Mouse (Mus musculus) intestine, embryonic 16.5 days (tissue): ENCODE data around the gene Aspdh. TPM values are rescaled to one million over a fixed set of nuclear protein-coding genes. Genes with fewer than 3 reads are reported as not detected.

Experiments
- ATAC-seq: fragments of 200-750 bp; cut with Nextera tagmentation; 2 replicates; pipeline ENCODE4 v1.8.0; 2017; ENCODE audit warnings: moderate TSS enrichment, moderate library complexity
- H3K27ac ChIP-seq: fragments of 300-500 bp; sonication (generic); 2 replicates; pipeline ENCODE4 v1.5.1; 2014; ENCODE audit warnings: mild to moderate bottlenecking, low read length
- H3K27me3 ChIP-seq: fragments of 300-500 bp; sonication (generic); replicated peaks from 2 replicates; pipeline ENCODE4 v1.6.1; 2014; ENCODE audit warnings: low read length, control low read depth, mixed read lengths; ENCODE audit not compliant: control insufficient read depth, insufficient read depth
- H3K36me3 ChIP-seq: fragments of 300-500 bp; sonication (generic); 2 replicates; pipeline ENCODE4 v1.6.1; 2014; ENCODE audit warnings: low read length, control low read depth; ENCODE audit not compliant: control insufficient read depth, insufficient read depth
- H3K4me1 ChIP-seq: fragments of 300-500 bp; sonication (generic); 2 replicates; pipeline ENCODE4 v1.6.1; 2014; ENCODE audit warnings: low read length, control low read depth, mixed read lengths; ENCODE audit not compliant: control insufficient read depth, insufficient read depth
- H3K4me2 ChIP-seq: fragments of 300-500 bp; sonication (generic); 2 replicates; pipeline ENCODE4 v1.6.1; 2014; ENCODE audit warnings: low read depth, low read length, control low read depth
- H3K4me3 ChIP-seq: fragments of 300-500 bp; sonication (generic); 2 replicates; pipeline ENCODE4 v1.5.1; 2014; ENCODE audit warnings: mild to moderate bottlenecking, low read length
- H3K9ac ChIP-seq: fragments of 300-500 bp; sonication (generic); 2 replicates; pipeline ENCODE4 v1.6.1; 2014; ENCODE audit warnings: low read depth, low read length
- H3K9me3 ChIP-seq: fragments of 300-500 bp; sonication (generic); 2 replicates; pipeline ENCODE4 v1.6.1; 2016; ENCODE audit warnings: low read length, control low read depth; ENCODE audit not compliant: control insufficient read depth
- WGBS: fragments of 180-500 bp; shearing (Covaris S2); extraction: QIAGEN DNeasy Blood & Tissue Kit; methylation state at CpG from one replicate; pipeline ENCODE4 v1.1.7; 2014; 5-methylcytosine and 5-hydroxymethylcytosine counted together
- polyA plus RNA-seq: library from polyadenylated mRNA; unstranded; fragments of >200 nt; fragmentation: Nextera tagmentation; extraction: Ambion mirVana; gene quantifications from 2 replicates; pipeline ENCODE4 v1.2.1, GENCODE M21; 2015

Aspdh gene
- polyA plus RNA-seq, 1 experiment from 2014 or later, result 2.4 TPM

- WGBS, result 41% methylated on average over 5 of the region's 5 CpGs
- no peak for ATAC-seq
- Histone ChIP-seq H3K4me1 (peaks cover 11% of the 10 kb centered on the region), H3K9me3 (no peaks in the 10 kb centered on the region), H3K36me3 (0 out of 2 replicates have a peak, but pooled peaks cover 4% of the 10 kb centered on the region), H3K27me3 (peaks cover 3% of the 10 kb centered on the region; the same call in 1 of the 2 replicates), H3K4me3 (no peak overlapping the region), H3K9ac (no peak overlapping the region), H3K4me2 (no peak overlapping the region), H3K27ac (no peak overlapping the region)
These were observed 9.9 kb downstream of the Aspdh start for GRCm38 (mm10) chr7:44475046-44475614.

GRCm38 (mm10) chr7:44482836-44483435 lies 17.7 kb downstream of the Aspdh start:
- peaks cover 3% of the 10 kb centered on the region; the same call in 1 of the 2 replicates for H3K27me3 ChIP-seq
- H3K4me2 ChIP-seq, result no peak overlapping the region
- WGBS, result 71% methylated on average over 3 of the region's 3 CpGs
- H3K9ac ChIP-seq, result no peak overlapping the region
- no peaks in the 10 kb centered on the region for H3K36me3 ChIP-seq
- no peaks in the 10 kb centered on the region for H3K9me3 ChIP-seq
- peak; percentile 56; the same call in 1 of the 2 replicates for ATAC-seq
- no peak overlapping the region for H3K4me3 ChIP-seq
- no peak overlapping the region for H3K27ac ChIP-seq
- no peaks in the 10 kb centered on the region for H3K4me1 ChIP-seq

DNA sequence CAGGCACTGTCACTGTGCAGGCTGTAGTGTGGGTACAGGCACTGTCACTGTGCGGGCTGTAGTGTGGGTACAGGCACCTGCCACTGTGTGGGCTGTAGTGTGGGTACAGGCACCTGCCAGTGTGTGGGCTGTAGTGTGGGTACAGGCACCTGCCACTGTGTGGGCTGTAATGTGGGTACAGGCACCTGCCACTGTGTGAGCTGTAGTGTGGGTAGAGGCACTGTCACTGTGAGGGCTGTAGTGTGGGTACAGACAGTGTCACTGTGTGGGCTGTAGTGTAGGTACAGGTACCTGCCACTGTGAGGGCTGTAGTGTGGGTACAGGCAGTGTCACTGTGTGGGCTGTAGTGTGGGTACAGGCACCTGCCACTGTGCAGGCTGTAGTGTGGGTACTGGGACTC lies 18.9 kb downstream of the Aspdh start:
- H3K4me3 ChIP-seq, result no peak overlapping the region

DNA sequence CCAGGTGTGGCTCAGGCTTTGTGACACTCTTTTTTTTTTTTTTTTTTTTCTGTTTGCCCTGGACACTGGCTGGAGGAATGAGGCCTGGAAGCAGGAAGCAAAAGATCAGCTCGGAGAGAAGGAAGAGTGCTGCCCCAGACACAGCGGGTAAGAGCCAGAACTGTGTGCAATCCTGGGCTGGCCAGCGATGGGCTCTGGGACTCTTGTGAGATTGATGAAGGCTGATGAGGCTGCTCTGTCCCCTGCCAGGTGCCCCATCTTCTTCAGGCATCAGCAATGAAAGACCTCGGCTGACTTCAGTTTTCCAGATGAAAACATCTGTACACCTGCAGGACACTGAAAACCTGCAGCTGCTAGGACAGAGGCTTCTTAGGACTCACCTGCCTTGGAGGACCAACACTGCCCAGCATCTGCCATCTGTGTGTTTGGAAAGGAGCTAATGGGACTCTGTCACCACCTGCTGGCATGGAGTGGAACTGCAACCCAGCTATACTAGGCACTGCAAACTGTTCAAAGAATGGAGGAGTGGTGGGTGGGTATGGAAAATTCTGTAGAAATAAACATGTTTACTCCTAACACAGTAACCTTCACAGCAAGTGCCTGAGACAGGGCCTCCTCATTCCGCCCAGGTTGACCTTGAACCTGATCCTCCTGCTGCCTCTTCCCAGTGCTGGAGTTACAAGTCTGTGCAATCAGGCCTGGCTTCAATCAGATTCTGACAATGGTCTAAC lies 19.8 kb downstream of the Aspdh start:
- Histone ChIP-seq H3K9ac (no peak overlapping the region), H3K27ac (no peak overlapping the region), H3K36me3 (no peaks in the 10 kb centered on the region; the same call in 1 of the 2 replicates), H3K9me3 (no peaks in the 10 kb centered on the region), H3K4me2 (no peak overlapping the region), H3K4me3 (no peak overlapping the region), H3K4me1 (no peaks in the 10 kb centered on the region), H3K27me3 (no peaks in the 10 kb centered on the region; the same call in 1 of the 2 replicates)
- peak; percentile 72 for ATAC-seq
- 32% methylated on average over 5 of the region's 5 CpGs for WGBS

More for the DNA sequence above, 18.9 kb downstream of the Aspdh start:
- Histone ChIP-seq H3K27me3 (peaks cover 3% of the 10 kb centered on the region; the same call in 1 of the 2 replicates), H3K4me2 (no peak overlapping the region), H3K36me3 (no peaks in the 10 kb centered on the region), H3K9me3 (no peaks in the 10 kb centered on the region), H3K4me1 (no peaks in the 10 kb centered on the region), H3K27ac (no peak overlapping the region), H3K9ac (no peak overlapping the region)
- WGBS, result 100% methylated on average over 1 of the region's 1 CpGs
- ATAC-seq, result no peak

GRCm38 (mm10) chr7:44485572-44486195 lies 20.5 kb downstream of the Aspdh start:
- WGBS, result 66% methylated on average over 7 of the region's 7 CpGs

GRCm38 (mm10) chr7:44486927-44487575 lies 21.9 kb downstream of the Aspdh start:
- no peak overlapping the region for H3K4me3 ChIP-seq
- no peaks in the 10 kb centered on the region for H3K9me3 ChIP-seq
- no peak overlapping the region for H3K4me2 ChIP-seq
- ATAC-seq, result no peak
- no peaks in the 10 kb centered on the region; the same call in 1 of the 2 replicates for H3K27me3 ChIP-seq
- H3K9ac ChIP-seq, result no peak overlapping the region
- WGBS, result 66% methylated on average over 13 of the region's 13 CpGs
- H3K27ac ChIP-seq, result no peak overlapping the region
- H3K4me1 ChIP-seq, result no peaks in the 10 kb centered on the region
- H3K36me3 ChIP-seq, result peaks cover 4% of the 10 kb centered on the region

More at GRCm38 (mm10) chr7:44485572-44486195, 20.5 kb downstream of the Aspdh start:
- Histone ChIP-seq H3K27ac (no peak overlapping the region), H3K4me3 (no peak overlapping the region), H3K9me3 (no peaks in the 10 kb centered on the region), H3K36me3 (no peaks in the 10 kb centered on the region; the same call in 1 of the 2 replicates), H3K4me1 (no peaks in the 10 kb centered on the region), H3K4me2 (no peak overlapping the region), H3K9ac (no peak overlapping the region), H3K27me3 (no peaks in the 10 kb centered on the region; the same call in 1 of the 2 replicates)
- no peak for ATAC-seq

DNA sequence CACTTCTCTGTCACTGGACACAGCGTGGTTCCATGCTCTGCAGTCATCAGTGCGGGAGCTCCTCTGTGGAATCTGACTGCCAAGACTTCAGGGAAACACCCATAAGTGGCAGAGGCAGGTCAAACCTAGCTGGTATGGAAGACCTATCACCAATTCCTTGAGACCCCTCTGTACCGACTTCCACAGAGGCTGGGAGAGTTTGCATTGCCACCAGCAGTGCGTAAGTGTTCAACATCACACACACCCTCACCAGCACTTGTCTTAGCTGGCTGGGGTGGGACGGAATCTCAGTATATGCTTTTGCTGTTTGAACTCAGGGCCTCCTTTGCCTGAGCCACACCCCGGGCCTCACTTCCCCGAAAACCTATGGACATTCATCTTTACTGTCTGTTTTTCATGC lies 22.7 kb downstream of the Aspdh start:
- no peak for ATAC-seq
- Histone ChIP-seq H3K4me2 (no peak overlapping the region), H3K36me3 (peaks cover 12% of the 10 kb centered on the region), H3K4me1 (no peaks in the 10 kb centered on the region), H3K9me3 (no peaks in the 10 kb centered on the region), H3K4me3 (no peak overlapping the region), H3K27ac (no peak overlapping the region), H3K9ac (no peak overlapping the region), H3K27me3 (no peaks in the 10 kb centered on the region)
- 84% methylated on average over 7 of the region's 7 CpGs for WGBS

DNA sequence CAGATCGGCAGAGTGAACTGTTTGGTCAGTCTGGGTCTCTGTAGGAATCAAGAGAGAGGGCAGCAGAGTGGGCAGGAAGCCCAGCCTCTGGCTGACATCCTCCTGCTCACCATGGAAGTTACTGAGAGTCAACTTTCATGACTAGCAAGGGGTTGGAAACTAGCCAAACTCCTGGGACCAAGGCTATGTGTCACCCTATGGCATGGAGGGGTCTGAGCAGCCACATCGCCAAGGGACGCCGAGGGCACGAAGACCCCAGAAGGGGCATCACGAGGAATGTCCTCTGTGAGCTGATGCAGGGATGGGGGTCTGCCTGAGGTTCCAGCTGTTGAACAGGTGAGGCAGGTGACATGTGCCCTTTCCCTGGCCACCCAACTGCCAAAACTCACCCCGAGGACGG lies 23.4 kb downstream of the Aspdh start:
- Histone ChIP-seq H3K27me3 (no peaks in the 10 kb centered on the region), H3K9ac (no peak overlapping the region), H3K36me3 (peaks cover 12% of the 10 kb centered on the region), H3K4me3 (no peak overlapping the region), H3K27ac (no peak overlapping the region), H3K4me2 (no peak overlapping the region), H3K9me3 (no peaks in the 10 kb centered on the region), H3K4me1 (no peaks in the 10 kb centered on the region)
- WGBS, result 90% methylated on average over 8 of the region's 8 CpGs
- ATAC-seq, result no peak

DNA sequence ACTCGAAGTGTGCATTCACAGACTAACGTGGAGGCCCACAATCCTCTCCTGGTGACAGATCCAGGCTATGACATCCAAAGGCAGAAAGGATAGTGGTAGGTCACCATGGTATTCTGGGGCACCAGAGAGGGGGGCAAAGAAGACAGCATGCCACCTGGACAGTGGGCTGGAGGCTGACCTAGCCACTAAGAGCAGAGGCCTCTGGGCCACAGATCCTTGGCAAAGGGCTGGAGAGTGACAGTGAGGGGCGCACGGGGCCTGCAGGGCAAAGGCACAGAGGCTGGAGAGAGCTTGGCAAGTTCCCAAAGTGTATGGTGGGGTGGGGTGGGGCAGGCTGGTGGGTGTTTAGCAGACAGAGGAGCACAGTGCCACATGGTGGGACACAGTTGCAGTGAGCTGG lies 25.1 kb downstream of the Aspdh start:
- Histone ChIP-seq H3K4me1 (peaks cover 4% of the 10 kb centered on the region; the same call in 1 of the 2 replicates), H3K27ac (no peak overlapping the region), H3K36me3 (peaks cover 12% of the 10 kb centered on the region), H3K27me3 (no peaks in the 10 kb centered on the region), H3K9ac (no peak overlapping the region), H3K4me3 (no peak overlapping the region), H3K4me2 (no peak overlapping the region), H3K9me3 (no peaks in the 10 kb centered on the region)
- ATAC-seq, result no peak
- WGBS, result 92% methylated on average over 4 of the region's 4 CpGs
